Mouse (Mus musculus) kidney, adult 9 months (tissue): ENCODE results near the gene Rnf141.

Source experiments
- DNase-seq: peaks from one replicate; pipeline ENCODE4 v3.0.0; 2022

Rnf141 gene

DNA sequence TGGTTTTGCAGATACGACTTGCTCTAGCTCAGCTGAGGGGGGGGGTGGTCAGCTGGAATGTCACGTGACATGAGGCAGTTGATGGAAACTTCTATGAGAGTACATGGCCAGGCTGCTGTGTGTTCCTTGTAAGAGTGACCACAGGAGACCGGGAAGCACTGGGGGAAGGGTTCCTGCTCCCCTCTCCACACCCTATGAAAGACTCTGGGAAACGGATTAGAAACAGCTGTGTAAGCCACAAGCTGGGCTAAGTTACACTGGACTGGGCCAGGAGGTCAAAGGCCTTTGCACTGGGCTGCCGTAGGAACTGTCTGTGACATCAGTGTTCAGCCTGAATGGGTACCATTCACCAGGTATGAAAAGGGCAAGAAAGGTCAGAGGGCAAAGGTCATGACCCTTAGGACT is 90.3 kb downstream of the Rnf141 start:
- DNase-seq = peak; percentile 69

- no peak for DNase-seq
These were observed 90.9 kb downstream of the Rnf141 start for GRCm38 (mm10) chr7:110753310-110753709.

DNA sequence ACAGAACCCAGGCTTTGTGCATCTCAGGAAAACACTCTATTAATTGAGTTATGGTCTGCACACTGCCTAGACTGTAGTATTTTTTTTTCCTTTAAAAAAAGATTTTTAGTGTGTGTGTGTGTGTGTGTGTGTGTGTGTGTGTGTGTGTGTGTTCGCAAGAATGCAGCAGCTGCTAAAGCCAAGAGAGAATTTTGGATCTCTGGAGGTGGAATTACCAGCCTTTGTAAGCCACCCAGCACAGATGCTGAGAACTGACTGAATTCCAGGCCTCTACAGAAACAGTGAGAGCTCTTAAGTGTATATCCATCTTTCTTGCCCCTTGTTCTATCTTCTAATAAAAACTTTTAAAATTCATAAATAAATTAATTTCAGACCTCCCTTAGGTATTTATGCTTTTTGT is 92.6 kb downstream of the Rnf141 start:
- no peak for DNase-seq

GRCm38 (mm10) chr7:110750834-110751233 is 93.4 kb downstream of the Rnf141 start:
- no peak for DNase-seq
